10 mouse cellular contexts compared by ENCODE assay signal in the genomic region with DNA sequence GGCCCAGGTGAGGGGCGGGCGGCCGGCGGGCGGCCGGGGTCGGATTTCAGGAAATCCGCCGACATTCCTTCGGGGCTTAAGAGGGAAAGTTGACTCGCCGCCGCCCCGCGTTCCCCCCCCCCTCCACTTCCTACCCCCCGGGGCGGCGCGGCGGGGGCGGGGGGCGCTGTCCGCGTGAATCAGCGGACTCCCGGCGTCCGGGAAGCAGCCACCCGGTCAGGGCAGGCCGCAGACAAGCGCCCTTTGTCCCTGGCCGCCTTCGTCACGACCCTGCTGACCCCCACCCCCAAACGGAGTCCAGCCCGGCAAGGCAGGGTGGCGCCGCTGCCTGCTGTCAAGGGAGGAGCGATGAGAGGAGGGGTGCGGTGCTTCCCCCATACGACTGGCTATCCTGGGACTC. TPM values are rescaled to one million over a fixed set of nuclear protein-coding genes. Genes with fewer than 3 reads are reported as not detected.
A peak's percentile ranks its signal among the peaks of the same experiment; 100 is the strongest.
DNase-seq lines count a peak whose midpoint lies in the region; ATAC-seq and TF ChIP-seq lines count a peak whose summit lies in the region.
"Had no signal": no experiment of that assay in that cellular context is flagged by ENCODE, and none has a peak within 500 bp of the region (broad histone marks: within the 10 kb centered on the region; RNA-seq: fewer than 3 reads in every experiment).

No protein-coding gene starts in this region.

- H3K9ac ChIP-seq in forebrain, postnatal 0 days: no peak overlapping the region
- peak overlapping the region; percentile 45 for H3K9ac ChIP-seq in limb, embryonic 14.5 days (ENCODE audit: low read depth, low read length, severe bottlenecking)
- peak overlapping the region; percentile 54; the same call in 1 of the 2 replicates for H3K9ac ChIP-seq in stomach, embryonic 16.5 days (ENCODE audit: low read length)

- TF ChIP-seq CTCF in testis, adult 2 months (IDR thresholded peaks at IDR 0.05; ENCODE audit: control insufficient read depth, insufficient read depth, insufficient replicate concordance, low read depth, low read length): no peak
- TF ChIP-seq CTCF in forebrain, postnatal 0 days (IDR thresholded peaks at IDR 0.05; ENCODE audit: low read depth): no peak

- no peaks in the 10 kb centered on the region for H3K36me3 ChIP-seq in testis, adult 2 months (ENCODE audit: control insufficient read depth, insufficient read depth, low read length)
- 0 out of 2 replicates have a peak, but pooled peaks cover 7% of the 10 kb centered on the region for H3K36me3 ChIP-seq in forebrain, postnatal 0 days (ENCODE audit: insufficient read depth)
- H3K36me3 ChIP-seq in limb, embryonic 14.5 days (ENCODE audit: control insufficient read depth, insufficient read depth, low read length): no peaks in the 10 kb centered on the region
- H3K36me3 ChIP-seq in stomach, embryonic 16.5 days (ENCODE audit: control insufficient read depth, insufficient read depth, low read length): no peaks in the 10 kb centered on the region

- peaks cover 3% of the 10 kb centered on the region for H3K27me3 ChIP-seq in testis, adult 2 months (ENCODE audit: control insufficient read depth, insufficient read depth, low read length)
- H3K27me3 ChIP-seq in forebrain, postnatal 0 days (ENCODE audit: insufficient read depth, low read length): peaks cover 65% of the 10 kb centered on the region
- peaks cover 63% of the 10 kb centered on the region for H3K27me3 ChIP-seq in limb, embryonic 14.5 days (ENCODE audit: control insufficient read depth, insufficient read depth, low read length)
- H3K27me3 ChIP-seq in stomach, embryonic 16.5 days (ENCODE audit: control insufficient read depth, insufficient read depth, low read length): peaks cover 94% of the 10 kb centered on the region

- peak overlapping the region; percentile 83 for H3K4me3 ChIP-seq in testis, adult 2 months (ENCODE audit: control insufficient read depth, low read depth, low read length)
- 0 out of 2 replicates have a peak overlapping the region, but pooled peaks have one; percentile 4 for H3K4me3 ChIP-seq in forebrain, postnatal 0 days (ENCODE audit: low read depth, low read length)
- H3K4me3 ChIP-seq in limb, embryonic 14.5 days (replicated peaks; ENCODE audit: low read length): peak overlapping the region; percentile 32
- peak overlapping the region; percentile 31 for H3K4me3 ChIP-seq in stomach, embryonic 16.5 days (replicated peaks; ENCODE audit: low read length)

- TF ChIP-seq POLR2A in testis, adult 2 months (IDR thresholded peaks at IDR 0.05; ENCODE audit: control insufficient read depth, low read depth, low read length): no peak
- no peak for TF ChIP-seq POLR2A in limb, embryonic 14.5 days (IDR thresholded peaks at IDR 0.05; ENCODE audit: borderline replicate concordance, extremely low read depth, insufficient read depth, insufficient read length)

- no peaks in the 10 kb centered on the region for H3K9me3 ChIP-seq in forebrain, postnatal 0 days (ENCODE audit: low read length)
- no peaks in the 10 kb centered on the region for H3K9me3 ChIP-seq in limb, embryonic 14.5 days (ENCODE audit: control insufficient read depth, low read length)
- H3K9me3 ChIP-seq in stomach, embryonic 16.5 days (replicated peaks; ENCODE audit: control insufficient read depth, low read length): no peaks in the 10 kb centered on the region

- H3K4me2 ChIP-seq in forebrain, postnatal 0 days (ENCODE audit: low read depth): peak overlapping the region; percentile 9; the same call in 1 of the 2 replicates
- H3K4me2 ChIP-seq in limb, embryonic 14.5 days (replicated peaks; ENCODE audit: low read depth, low read length, severe bottlenecking): peak overlapping the region; percentile 68
- peak overlapping the region; percentile 63 for H3K4me2 ChIP-seq in stomach, embryonic 16.5 days (ENCODE audit: low read depth, low read length)

- no peak for DNase-seq in testis, postnatal 10 days (ENCODE audit: low spot score)
- DNase-seq in forebrain, postnatal 0 days: no peak
- DNase-seq in limb, embryonic 14.5 days (ENCODE audit: low spot score): no peak
- no peak for DNase-seq in left cerebral cortex, adult 9 months (ENCODE audit: low spot score in 2 of 2)
- no peak for DNase-seq in right cerebral cortex, postnatal 10 days (ENCODE audit: low spot score in 2 of 2)
- no peak for DNase-seq in gastrocnemius, adult 8-10 months (ENCODE audit: low spot score in 2 of 2)
- DNase-seq: layer of hippocampus, postnatal 36 days; thymus, postnatal 14 days had no signal

- H3K4me1 ChIP-seq in testis, adult 2 months (ENCODE audit: control insufficient read depth, insufficient read depth, low read length): peaks cover 52% of the 10 kb centered on the region
- peaks cover 7% of the 10 kb centered on the region for H3K4me1 ChIP-seq in forebrain, postnatal 0 days (ENCODE audit: insufficient read depth)
- peaks cover 67% of the 10 kb centered on the region for H3K4me1 ChIP-seq in limb, embryonic 14.5 days (ENCODE audit: control insufficient read depth, insufficient read depth, low read length)
- H3K4me1 ChIP-seq in stomach, embryonic 16.5 days (ENCODE audit: control insufficient read depth, insufficient read depth, low read length): peaks cover 43% of the 10 kb centered on the region

- H3K27ac ChIP-seq in testis, adult 2 months (ENCODE audit: control insufficient read depth, insufficient read depth, low read depth, low read length): no peak overlapping the region
- H3K27ac ChIP-seq in forebrain, postnatal 0 days (ENCODE audit: low read depth, low read length): no peak overlapping the region
- H3K27ac ChIP-seq in limb, embryonic 14.5 days (replicated peaks; ENCODE audit: low read depth, low read length): no peak overlapping the region
- H3K27ac ChIP-seq in stomach, embryonic 16.5 days (ENCODE audit: low read length): no peak overlapping the region

- WGBS in forebrain, postnatal 0 days: under 1% methylated on average over 40 of the region's 41 CpGs
- under 1% methylated on average over 17 of the region's 41 CpGs for WGBS in limb, embryonic 14.5 days
- 3% methylated on average over 39 of the region's 41 CpGs for WGBS in stomach, embryonic 16.5 days

- ATAC-seq in forebrain, postnatal 0 days: no peak
- ATAC-seq in limb, embryonic 14.5 days (ENCODE audit: low FRiP score, low read depth): no peak
- no peak for ATAC-seq in stomach, embryonic 16.5 days (ENCODE audit: insufficient read depth, low FRiP score)

RNA-seq across cellular contexts. Expression of gene Tmem59l, which starts 2.4 kb away (rescaled TPM):
- polyA plus RNA-seq in testis, adult 2 months (2012; rRNA removed): 62.6 and 62.9 TPM in 2 replicates
- total RNA-seq in forebrain, postnatal 0 days (2014; rRNA removed): 96.0 and 115 TPM in 2 replicates
- polyA plus RNA-seq in forebrain, postnatal 0 days (2015; fragmentation: Nextera tagmentation; extraction: Ambion mirVana): 147 and 150 TPM in 2 replicates
- polyA plus RNA-seq in limb, embryonic 14.5 days (2012; rRNA removed): 13.1 and 17.7 TPM in 2 replicates
- 15.7 and 17.5 TPM in 2 replicates for polyA plus RNA-seq in limb, embryonic 14.5 days (2014; fragmentation: Nextera tagmentation; extraction: Ambion mirVana)
- polyA plus RNA-seq in stomach, embryonic 16.5 days (2015; fragmentation: Nextera tagmentation; extraction: Ambion mirVana): 2.8 and 4.3 TPM in 2 replicates
- not detected for total RNA-seq in gastrocnemius, adult 8-10 months (2022)

RNA-seq across cellular contexts. Expression of gene Crlf1, which starts 3.4 kb away (rescaled TPM):
- 126 and 137 TPM in 2 replicates for polyA plus RNA-seq in testis, adult 2 months (2012; rRNA removed)
- 6.5 and 20.9 TPM in 2 replicates for total RNA-seq in forebrain, postnatal 0 days (2014; rRNA removed)
- 24.6 and 34.5 TPM in 2 replicates for polyA plus RNA-seq in forebrain, postnatal 0 days (2015; fragmentation: Nextera tagmentation; extraction: Ambion mirVana)
- polyA plus RNA-seq in limb, embryonic 14.5 days (2012; rRNA removed): 98.9 and 127 TPM in 2 replicates
- polyA plus RNA-seq in limb, embryonic 14.5 days (2014; fragmentation: Nextera tagmentation; extraction: Ambion mirVana): 91.5 and 103 TPM in 2 replicates
- polyA plus RNA-seq in stomach, embryonic 16.5 days (2015; fragmentation: Nextera tagmentation; extraction: Ambion mirVana): 3.4 and 4.9 TPM in 2 replicates
- total RNA-seq in gastrocnemius, adult 8-10 months (2022): 1 to 10 TPM; 1.1 to 2.5 (median 2.3) TPM

RNA-seq across cellular contexts. Expression of gene Klhl26, which starts 12.8 kb away (rescaled TPM):
- 3.6 and 4.8 TPM in 2 replicates for polyA plus RNA-seq in testis, adult 2 months (2012; rRNA removed)
- 29.9 and 34.8 TPM in 2 replicates for total RNA-seq in forebrain, postnatal 0 days (2014; rRNA removed)
- 30.8 and 35.3 TPM in 2 replicates for polyA plus RNA-seq in forebrain, postnatal 0 days (2015; fragmentation: Nextera tagmentation; extraction: Ambion mirVana)
- polyA plus RNA-seq in limb, embryonic 14.5 days (2012; rRNA removed): 48.7 and 72.6 TPM in 2 replicates
- 24.2 and 28.6 TPM in 2 replicates for polyA plus RNA-seq in limb, embryonic 14.5 days (2014; fragmentation: Nextera tagmentation; extraction: Ambion mirVana)
- 24.2 and 24.9 TPM in 2 replicates for polyA plus RNA-seq in stomach, embryonic 16.5 days (2015; fragmentation: Nextera tagmentation; extraction: Ambion mirVana)
- 1 to 10 TPM; 6.6 to 9.7 (median 7.5) TPM for total RNA-seq in gastrocnemius, adult 8-10 months (2022)

RNA-seq across cellular contexts. Expression of gene Rex1bd, which starts 17.0 kb away (rescaled TPM):
- 23.9 and 26.9 TPM in 2 replicates for polyA plus RNA-seq in testis, adult 2 months (2012; rRNA removed)
- 130 and 148 TPM in 2 replicates for total RNA-seq in forebrain, postnatal 0 days (2014; rRNA removed)
- 200 and 247 TPM in 2 replicates for polyA plus RNA-seq in forebrain, postnatal 0 days (2015; fragmentation: Nextera tagmentation; extraction: Ambion mirVana)
- polyA plus RNA-seq in limb, embryonic 14.5 days (2012; rRNA removed): 154 and 175 TPM in 2 replicates
- polyA plus RNA-seq in limb, embryonic 14.5 days (2014; fragmentation: Nextera tagmentation; extraction: Ambion mirVana): 152 and 156 TPM in 2 replicates
- polyA plus RNA-seq in stomach, embryonic 16.5 days (2015; fragmentation: Nextera tagmentation; extraction: Ambion mirVana): 118 and 125 TPM in 2 replicates
- total RNA-seq in gastrocnemius, adult 8-10 months (2022): 100 to 1,000 TPM; 175 to 196 (median 181) TPM

RNA-seq across cellular contexts. Expression of gene Uba52, which starts 21.0 kb away (rescaled TPM):
- polyA plus RNA-seq in testis, adult 2 months (2012; rRNA removed): 768 and 853 TPM in 2 replicates
- total RNA-seq in forebrain, postnatal 0 days (2014; rRNA removed): 459 and 595 TPM in 2 replicates
- polyA plus RNA-seq in forebrain, postnatal 0 days (2015; fragmentation: Nextera tagmentation; extraction: Ambion mirVana): 808 and 1,035 TPM in 2 replicates
- 1,215 and 1,844 TPM in 2 replicates for polyA plus RNA-seq in limb, embryonic 14.5 days (2012; rRNA removed)
- 1,031 and 1,113 TPM in 2 replicates for polyA plus RNA-seq in limb, embryonic 14.5 days (2014; fragmentation: Nextera tagmentation; extraction: Ambion mirVana)
- 719 and 930 TPM in 2 replicates for polyA plus RNA-seq in stomach, embryonic 16.5 days (2015; fragmentation: Nextera tagmentation; extraction: Ambion mirVana)
- 100 to 1,000 TPM; 794 to 918 (median 839) TPM for total RNA-seq in gastrocnemius, adult 8-10 months (2022)

Comparison
In these comparisons a context has a peak if more than half of its experiments do, and no peak if none do; other contexts are left out.
1. H3K4me3 ChIP-seq: peak in every context shown above with its lines; median percentile 83 in testis, adult 2 months; 32 in limb, embryonic 14.5 days; 31 in stomach, embryonic 16.5 days; 4 in forebrain, postnatal 0 days.
2. H3K4me2 ChIP-seq: peak in every context shown above with its lines; median percentile 68 in limb, embryonic 14.5 days; 63 in stomach, embryonic 16.5 days; 9 in forebrain, postnatal 0 days.